Mouse (Mus musculus): ENCODE data around the gene Ttc9.

Gene Ttc9

DNA sequence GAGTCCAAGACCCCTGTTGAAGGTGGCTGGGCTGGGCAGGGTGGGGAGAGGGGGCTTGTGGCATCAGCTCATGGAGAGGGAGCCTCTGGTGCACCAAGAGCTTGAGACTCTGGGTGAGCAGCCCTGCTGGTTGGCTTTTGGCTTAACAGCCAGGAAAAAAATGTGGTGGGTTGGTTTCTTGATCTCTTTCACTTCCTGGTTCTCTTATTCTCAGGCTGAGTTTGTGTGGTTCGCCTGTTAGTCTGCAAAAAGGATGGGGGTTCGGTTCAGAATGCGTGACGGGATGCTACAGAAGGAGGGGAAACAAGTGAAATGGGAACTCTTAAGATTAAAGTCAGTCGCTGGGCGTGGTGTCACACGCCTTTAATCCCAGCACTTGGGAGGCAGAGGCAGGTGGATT lies 27.0 kb downstream of the Ttc9 start:
- DNase-seq (ENCODE audit: inconsistent ontology term) = no peak

GRCm38 (mm10) chr12:81662076-81662475 lies 31.0 kb downstream of the Ttc9 start:
- no peak for DNase-seq (ENCODE audit: inconsistent ontology term)

DNA sequence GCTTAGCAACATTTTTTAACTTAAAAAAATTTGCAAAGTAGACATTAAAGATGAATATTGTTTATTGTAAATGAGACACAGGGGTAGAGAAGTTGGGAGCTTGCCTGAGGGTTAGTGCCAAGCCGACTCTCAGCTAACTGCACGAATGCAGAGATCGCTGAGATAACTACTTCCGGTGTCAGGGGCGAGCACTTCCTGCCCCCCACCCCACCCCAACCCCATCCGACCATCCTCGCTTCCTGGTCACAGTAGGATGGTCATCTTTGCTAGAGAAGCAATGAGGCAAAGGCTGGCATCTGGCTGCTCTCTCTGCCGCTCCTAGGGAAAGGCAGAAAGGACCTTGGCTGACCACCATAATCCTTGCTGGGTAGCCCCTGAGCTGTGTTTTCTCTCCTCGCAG lies 32.1 kb downstream of the Ttc9 start:
- no peak for DNase-seq (ENCODE audit: inconsistent ontology term)

DNA sequence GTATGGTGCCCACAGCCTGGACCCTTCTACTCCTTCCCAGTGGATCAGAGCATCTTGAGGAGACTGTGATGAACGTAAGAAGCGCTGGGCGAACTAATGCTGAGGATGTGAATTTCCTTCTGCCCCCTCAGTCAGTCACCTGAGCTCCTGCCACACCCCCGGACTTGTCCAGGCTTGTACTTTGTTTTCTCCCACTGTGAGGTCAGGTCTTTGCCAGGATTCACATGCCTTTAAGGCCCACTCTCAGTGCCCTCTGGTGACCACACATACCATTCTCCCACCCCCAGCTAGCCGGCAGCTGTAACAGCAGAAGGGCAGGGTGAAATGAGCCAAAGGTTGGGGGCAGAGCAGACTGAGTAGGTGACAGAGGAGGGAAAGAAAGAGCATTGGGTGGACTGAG lies 32.9 kb downstream of the Ttc9 start:
- DNase-seq (ENCODE audit: inconsistent ontology term) = peak; percentile 74

GRCm38 (mm10) chr12:81668406-81668805 lies 37.4 kb downstream of the Ttc9 start:
- DNase-seq (ENCODE audit: inconsistent ontology term) = peak; percentile 76

DNA sequence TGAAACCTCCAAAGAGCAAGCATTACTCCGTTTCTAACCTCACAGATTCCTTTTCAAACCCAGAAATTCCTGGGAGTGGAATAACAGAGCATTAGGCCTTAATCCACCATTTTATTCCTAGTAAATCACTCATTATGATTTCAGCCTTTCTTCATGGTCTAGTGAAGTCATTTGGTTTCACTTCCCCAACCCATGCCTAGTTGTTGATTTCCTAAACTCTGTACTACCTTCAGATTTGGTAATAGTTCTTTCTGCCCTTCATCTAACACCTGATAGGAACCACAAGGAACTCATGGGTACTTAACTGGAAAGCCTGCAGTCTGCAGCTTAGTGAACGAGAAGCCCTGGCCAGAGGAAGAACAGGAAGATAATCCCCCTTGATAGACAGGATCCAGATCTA lies 44.5 kb downstream of the Ttc9 start:
- DNase-seq (ENCODE audit: inconsistent ontology term) = no peak

- no peak for DNase-seq (ENCODE audit: inconsistent ontology term)
Observed at GRCm38 (mm10) chr12:81679807-81680529, 48.9 kb downstream of the Ttc9 start.

DNA sequence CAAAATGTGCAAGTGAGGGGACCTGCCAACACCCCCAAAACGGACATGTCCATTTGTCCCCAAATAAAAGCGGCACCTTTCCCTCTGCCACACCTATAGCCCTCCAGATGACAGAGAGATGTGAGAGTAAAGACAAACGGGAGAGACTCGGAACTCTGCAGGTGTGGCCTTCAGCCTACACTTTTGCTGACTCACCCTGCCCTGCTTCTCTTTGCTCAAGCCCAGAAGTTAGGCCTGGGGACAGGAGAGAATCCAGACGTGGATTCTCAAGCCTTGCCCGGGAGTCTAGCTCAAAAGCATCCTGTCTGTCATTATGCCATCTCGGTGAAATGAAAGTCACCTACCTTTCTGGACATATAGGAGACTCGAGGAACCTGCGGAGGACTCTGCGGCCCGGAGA lies 52.3 kb downstream of the Ttc9 start:
- DNase-seq (ENCODE audit: inconsistent ontology term) = no peak

- no peak for DNase-seq (ENCODE audit: inconsistent ontology term)
Observed at GRCm38 (mm10) chr12:81684096-81684495, 53.0 kb downstream of the Ttc9 start.

DNA sequence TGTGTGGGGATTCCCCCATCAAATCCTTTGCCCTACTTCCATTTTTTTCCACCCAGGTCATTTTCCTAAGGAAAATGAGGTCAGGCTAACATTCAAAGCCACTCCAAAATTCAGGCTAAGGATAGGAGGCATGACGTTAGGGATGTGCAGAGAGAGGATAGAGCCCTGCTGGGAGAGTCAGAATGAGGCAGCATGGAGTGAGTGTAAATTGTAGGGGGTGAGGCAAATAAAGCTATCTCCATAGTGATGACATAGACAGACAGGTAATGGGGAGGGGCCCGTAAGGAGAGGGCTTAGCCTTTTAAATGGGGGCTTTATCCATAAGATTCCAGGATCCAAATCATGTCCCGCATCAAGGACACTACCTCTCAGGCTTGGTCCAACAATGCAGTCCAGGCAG lies 54.9 kb downstream of the Ttc9 start:
- DNase-seq (ENCODE audit: inconsistent ontology term) = no peak

DNA sequence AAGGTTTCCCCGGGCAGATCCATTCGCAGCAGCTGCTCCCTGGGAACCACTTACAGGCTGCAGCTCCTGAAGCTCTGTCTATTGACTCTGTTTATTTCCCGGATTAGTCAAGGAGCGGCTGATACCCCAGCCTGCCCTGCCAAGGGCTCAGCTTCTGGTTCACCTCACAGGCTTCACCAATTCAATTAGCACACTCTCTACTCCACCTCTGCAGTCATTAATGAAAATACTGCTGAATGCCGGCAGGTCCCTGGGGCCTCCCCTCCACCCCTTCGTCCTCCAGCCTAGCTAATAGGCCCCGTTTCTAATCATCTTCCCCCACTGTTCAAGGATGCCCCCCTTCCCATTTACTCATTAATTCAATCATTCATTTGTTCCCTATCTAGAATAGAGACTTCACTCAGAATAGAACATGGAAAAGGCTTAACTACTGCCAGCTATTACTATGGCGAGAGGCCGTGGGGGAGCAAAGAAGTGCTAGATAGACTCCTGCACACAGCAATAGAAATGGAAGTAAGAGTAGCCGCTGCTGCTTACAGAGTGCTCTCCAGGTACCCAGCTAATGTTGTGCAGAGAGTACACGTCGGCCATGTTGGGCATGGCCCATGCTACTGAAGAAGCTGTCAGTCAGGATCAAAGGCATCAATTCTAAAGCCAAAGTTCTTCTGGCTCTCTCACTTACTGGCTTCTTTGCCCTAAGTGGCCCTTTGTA lies 55.5 kb downstream of the Ttc9 start:
- DNase-seq (ENCODE audit: inconsistent ontology term) = peak; percentile 22

- no peak for DNase-seq (ENCODE audit: inconsistent ontology term)
Observed at GRCm38 (mm10) chr12:81687873-81688272, 56.8 kb downstream of the Ttc9 start.

DNA sequence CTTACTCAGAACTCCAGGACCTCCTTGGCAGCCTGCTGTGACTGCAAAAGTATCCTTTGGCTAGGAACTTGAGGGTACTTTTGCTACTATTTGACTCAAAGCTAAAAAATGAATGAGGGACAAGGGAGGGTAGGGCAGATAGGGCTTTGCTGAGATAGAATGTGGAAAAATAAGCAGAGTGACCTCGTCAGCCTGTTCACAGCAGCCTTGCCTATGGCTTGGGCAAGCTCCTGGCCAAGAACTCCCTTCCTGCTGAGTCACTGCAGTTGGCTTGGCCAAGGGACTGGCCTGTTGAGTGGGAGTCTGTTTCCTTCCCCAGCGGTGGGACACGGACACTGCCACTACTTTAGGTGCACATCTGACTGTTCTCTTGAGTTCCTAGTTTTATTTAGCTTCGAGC lies 57.5 kb downstream of the Ttc9 start:
- DNase-seq (ENCODE audit: inconsistent ontology term) = peak; percentile 51

DNA sequence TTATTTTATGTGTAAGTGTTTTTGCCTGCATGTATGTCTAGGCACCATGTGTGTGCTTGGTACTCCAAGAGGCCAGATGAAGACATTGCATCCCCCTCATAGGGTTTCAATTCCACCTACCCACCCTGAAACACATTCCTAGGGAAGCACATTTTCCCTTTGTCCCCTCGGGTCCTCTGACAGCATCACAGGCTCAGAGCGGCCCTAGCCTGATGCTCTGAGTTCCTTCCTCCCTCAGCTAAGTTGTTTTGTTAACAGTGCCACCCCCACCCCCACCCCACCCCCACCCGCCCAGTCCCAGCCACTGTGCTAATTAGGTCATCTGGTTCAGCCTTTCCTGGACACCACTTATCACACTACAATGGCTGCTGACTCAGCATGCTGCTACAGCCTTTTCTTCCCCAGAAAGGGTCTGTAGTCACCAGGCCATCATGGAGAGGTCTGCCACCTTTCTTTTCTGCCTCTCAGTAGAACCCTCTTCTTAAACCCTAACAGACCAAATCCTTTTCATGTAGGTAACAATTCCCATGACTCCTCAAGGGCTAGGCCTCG lies 58.5 kb downstream of the Ttc9 start:
- DNase-seq (ENCODE audit: inconsistent ontology term) = no peak

- no peak for DNase-seq (ENCODE audit: inconsistent ontology term)
Observed at GRCm38 (mm10) chr12:81690111-81690510, 59.1 kb downstream of the Ttc9 start.

DNA sequence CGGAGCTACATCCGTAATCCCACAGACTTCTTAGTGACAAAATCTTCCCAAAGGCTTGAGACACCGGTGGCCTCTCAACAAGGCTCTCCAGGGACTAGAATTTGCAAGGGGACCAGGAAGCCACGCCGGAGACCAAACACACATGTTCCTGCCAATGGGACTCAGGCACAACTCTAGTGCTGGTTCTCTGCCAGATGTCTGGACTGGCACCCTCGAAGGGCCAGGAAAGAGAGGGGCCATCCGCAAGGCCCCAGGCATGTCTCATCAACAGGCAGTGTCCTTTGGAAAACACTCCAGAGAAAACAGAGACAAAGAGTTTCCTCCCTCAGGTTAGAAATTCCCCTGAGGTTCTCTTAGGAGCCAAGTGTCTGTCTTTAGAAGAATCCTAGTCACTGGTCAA lies 59.7 kb downstream of the Ttc9 start:
- DNase-seq (ENCODE audit: inconsistent ontology term) = no peak

DNA sequence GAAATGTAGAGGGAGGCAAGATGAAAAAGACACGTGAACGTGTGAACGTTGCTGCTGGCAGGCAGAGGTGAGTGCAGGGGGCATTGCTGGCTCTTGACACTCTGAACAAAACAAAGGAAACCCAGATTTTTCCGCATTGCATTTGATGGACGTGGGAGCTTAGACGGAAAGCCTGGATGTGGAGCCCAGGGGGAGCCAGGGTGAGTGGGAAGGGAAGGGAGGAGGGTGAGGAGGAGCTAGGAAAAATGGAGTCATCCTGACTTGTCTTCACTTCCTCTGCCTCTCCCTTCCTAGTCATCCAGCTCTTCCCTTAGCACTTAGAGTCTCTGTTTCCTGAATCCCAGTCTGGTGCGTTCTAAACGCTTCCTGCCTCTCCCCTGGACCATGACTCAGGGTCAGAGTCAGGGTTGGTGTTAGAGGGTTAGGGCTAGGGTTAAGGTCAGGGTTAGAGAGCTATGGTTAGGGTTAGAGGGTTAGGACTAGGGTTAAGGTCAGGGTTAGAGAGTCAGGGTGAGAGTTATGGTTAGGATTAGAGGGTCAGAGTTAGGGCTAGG lies 60.2 kb downstream of the Ttc9 start:
- DNase-seq (ENCODE audit: inconsistent ontology term) = no peak

GRCm38 (mm10) chr12:81698011-81698410 lies 67.0 kb downstream of the Ttc9 start:
- peak; percentile 22 for DNase-seq (ENCODE audit: inconsistent ontology term)

DNA sequence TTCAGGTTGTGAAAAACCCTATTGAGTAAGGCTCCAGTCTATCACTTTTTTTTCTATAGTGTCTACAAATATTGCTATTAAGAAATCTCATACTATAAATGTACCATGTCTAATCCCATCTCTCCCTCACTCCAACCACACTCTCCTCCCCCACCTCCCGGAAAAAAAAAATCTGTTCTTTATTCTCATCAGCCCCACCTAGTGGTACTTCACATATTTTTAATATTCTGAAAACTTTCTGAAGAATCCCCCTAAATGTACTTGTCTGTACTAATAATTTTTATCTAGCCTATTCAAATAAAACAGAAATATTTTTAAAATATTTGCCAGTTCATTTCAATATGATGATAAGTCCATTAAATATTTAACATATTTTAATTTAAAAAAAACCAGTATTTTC lies 71.9 kb downstream of the Ttc9 start:
- peak; percentile 45 for DNase-seq (ENCODE audit: inconsistent ontology term)

GRCm38 (mm10) chr12:81712618-81713017 lies 81.6 kb downstream of the Ttc9 start:
- no peak for DNase-seq (ENCODE audit: inconsistent ontology term)
